Comparison of ENCODE assay signal across 11 mouse cellular contexts in the genomic region with DNA sequence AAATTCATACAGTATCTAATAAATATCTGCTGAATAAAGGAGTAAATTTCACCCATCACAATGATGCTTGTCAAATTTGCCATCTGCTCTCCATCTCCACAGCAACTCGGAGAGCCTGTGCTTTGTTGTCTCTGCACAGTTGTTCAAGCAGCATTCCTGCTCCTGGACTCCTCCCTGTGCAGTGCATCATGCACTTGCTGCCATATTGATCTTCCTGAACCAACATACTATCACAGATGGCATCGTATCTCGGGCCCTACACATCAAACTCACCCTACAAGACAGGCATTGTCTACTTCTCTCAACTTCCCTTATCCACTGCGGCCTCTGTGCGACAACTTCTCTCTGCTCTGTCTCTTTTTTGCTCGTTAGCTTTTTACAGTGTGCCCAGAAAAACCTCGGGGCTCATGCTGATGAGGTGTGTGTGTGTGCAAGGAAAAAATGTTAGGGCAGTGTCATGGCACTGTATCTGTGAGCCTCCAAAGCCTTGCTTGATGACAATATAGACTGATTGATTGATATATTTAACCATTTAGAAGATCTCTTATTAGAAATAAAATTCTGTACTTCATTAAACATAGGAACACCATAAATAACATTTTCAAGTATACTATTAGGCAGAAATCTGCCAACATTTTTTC. TPM values are rescaled to one million over a fixed set of nuclear protein-coding genes. Genes with fewer than 3 reads are reported as not detected.
A peak's percentile ranks its signal among the peaks of the same experiment; 100 is the strongest.
DNase-seq lines count a peak whose midpoint lies in the region; ATAC-seq and TF ChIP-seq lines count a peak whose summit lies in the region.
"Had no signal": no experiment of that assay in that cellular context is flagged by ENCODE, and none has a peak within 500 bp of the region (broad histone marks: within the 10 kb centered on the region; RNA-seq: fewer than 3 reads in every experiment).

No protein-coding gene starts in this region.

- no peak for TF ChIP-seq CTCF in hindbrain, postnatal 0 days (IDR thresholded peaks at IDR 0.05; ENCODE audit: low read depth)

- peak; percentile 56 for DNase-seq in brain, adult 2 months (ENCODE audit: low read depth, low spot score)
- DNase-seq in hindbrain, postnatal 0 days (ENCODE audit: low spot score): peak; percentile 47
- DNase-seq in kidney, postnatal 36 days: no peak
- no peak for DNase-seq in adrenal gland, postnatal 36 days
- no peak for DNase-seq in MN1 (ENCODE audit: low spot score)
- DNase-seq: adrenal gland, postnatal 14 days; cerebellum, adult 18-20 months; gastrocnemius, adult 2 months; kidney, adult 11 months had no signal

- H3K4me1 ChIP-seq in forebrain, embryonic 12.5 days: peaks cover 34% of the 10 kb centered on the region
- H3K4me1 ChIP-seq in hindbrain, postnatal 0 days (ENCODE audit: insufficient read depth, low read length): peaks cover 9% of the 10 kb centered on the region; the same call in 1 of the 2 replicates
- peaks cover 29% of the 10 kb centered on the region for H3K4me1 ChIP-seq in midbrain, embryonic 15.5 days

- no peaks in the 10 kb centered on the region for H3K9me3 ChIP-seq in forebrain, embryonic 12.5 days
- H3K9me3 ChIP-seq in hindbrain, postnatal 0 days (ENCODE audit: low read length): no peaks in the 10 kb centered on the region
- H3K9me3 ChIP-seq in midbrain, embryonic 15.5 days: no peaks in the 10 kb centered on the region

- peak overlapping the region; percentile 91 for H3K27ac ChIP-seq in forebrain, embryonic 12.5 days
- peak overlapping the region; percentile 49; the same call in 1 of the 2 replicates for H3K27ac ChIP-seq in hindbrain, postnatal 0 days
- peak overlapping the region; percentile 79 for H3K27ac ChIP-seq in midbrain, embryonic 15.5 days
- H3K27ac ChIP-seq: gastrocnemius, adult 2 months had no signal

- no peaks in the 10 kb centered on the region for H3K27me3 ChIP-seq in forebrain, embryonic 12.5 days
- no peaks in the 10 kb centered on the region for H3K27me3 ChIP-seq in hindbrain, postnatal 0 days (ENCODE audit: insufficient read depth, low read length)
- H3K27me3 ChIP-seq in midbrain, embryonic 15.5 days (replicated peaks): no peaks in the 10 kb centered on the region

- no peak overlapping the region for H3K4me3 ChIP-seq in forebrain, embryonic 12.5 days (replicated peaks)
- H3K4me3 ChIP-seq in hindbrain, postnatal 0 days (ENCODE audit: low read length): no peak overlapping the region
- no peak overlapping the region for H3K4me3 ChIP-seq in midbrain, embryonic 15.5 days
- H3K4me3 ChIP-seq: gastrocnemius, adult 2 months had no signal

- no peaks in the 10 kb centered on the region for H3K36me3 ChIP-seq in forebrain, embryonic 12.5 days (replicated peaks)
- H3K36me3 ChIP-seq in hindbrain, postnatal 0 days (ENCODE audit: insufficient read depth, low read length): no peaks in the 10 kb centered on the region
- H3K36me3 ChIP-seq in midbrain, embryonic 15.5 days (replicated peaks): no peaks in the 10 kb centered on the region

- peak overlapping the region; percentile 1; the same call in 1 of the 2 replicates for H3K4me2 ChIP-seq in forebrain, embryonic 12.5 days
- 0 out of 2 replicates have a peak overlapping the region, but pooled peaks have one; percentile 17 for H3K4me2 ChIP-seq in hindbrain, postnatal 0 days (ENCODE audit: low read depth, low read length)
- H3K4me2 ChIP-seq in midbrain, embryonic 15.5 days: no peak overlapping the region

- WGBS in forebrain, embryonic 12.5 days: 31% methylated on average over 7 of the region's 7 CpGs
- 28% methylated on average over 7 of the region's 7 CpGs for WGBS in hindbrain, postnatal 0 days
- 33% methylated on average over 7 of the region's 7 CpGs for WGBS in midbrain, embryonic 15.5 days

- peak; percentile 53; the same call in 1 of the 2 replicates for ATAC-seq in forebrain, embryonic 12.5 days (ENCODE audit: low FRiP score)
- peak; percentile 62 for ATAC-seq in hindbrain, postnatal 0 days
- peak; percentile 67; the same call in 1 of the 2 replicates for ATAC-seq in midbrain, embryonic 15.5 days (replicated peaks)

- 0 out of 2 replicates have a peak overlapping the region, but pooled peaks have one; percentile 13 for H3K9ac ChIP-seq in forebrain, embryonic 12.5 days
- no peak overlapping the region for H3K9ac ChIP-seq in hindbrain, postnatal 0 days (replicated peaks; ENCODE audit: low read length)
- H3K9ac ChIP-seq in midbrain, embryonic 15.5 days: no peak overlapping the region

RNA-seq across cellular contexts. Expression of gene Fam126a, which starts 11.7 kb away (rescaled TPM):
- 52.3 and 55.8 TPM in 2 replicates for polyA plus RNA-seq in forebrain, embryonic 12.5 days (2016; fragmentation: Nextera tagmentation; extraction: Ambion mirVana)
- 24.5 and 26.6 TPM in 2 replicates for total RNA-seq in hindbrain, postnatal 0 days (2014; rRNA removed)
- polyA plus RNA-seq in hindbrain, postnatal 0 days (2015; fragmentation: Nextera tagmentation; extraction: Ambion mirVana): 16.5 and 17.7 TPM in 2 replicates
- polyA plus RNA-seq in midbrain, embryonic 15.5 days (2015; fragmentation: Nextera tagmentation; extraction: Ambion mirVana): 33.0 and 33.3 TPM in 2 replicates
- total RNA-seq in adrenal gland, postnatal 36 days (2021): 100 to 1,000 TPM in 1 of 2 experiments, 10 to 100 TPM in 1; 84.2 to 108 TPM

Comparison
In these comparisons a context has a peak if more than half of its experiments do, and no peak if none do; other contexts are left out.
1. DNase-seq: peak in brain, adult 2 months (single experiment) and hindbrain, postnatal 0 days (single experiment); none in kidney, postnatal 36 days (0 of 2), adrenal gland, postnatal 36 days (0 of 2) and MN1 (single experiment).
2. Peak in every context shown above with its lines, with median percentiles within 50 percentile points of each other: ATAC-seq and H3K27ac ChIP-seq.